Mouse (Mus musculus) limb, embryonic 10.5 days (tissue): Measurements from ENCODE around the gene Trim69. TPM values are rescaled to one million over a fixed set of nuclear protein-coding genes. Genes with fewer than 3 reads are reported as not detected.

Source experiments
- polyA plus RNA-seq: library from polyadenylated mRNA; unstranded; fragments of >200 nt; fragmentation: Nextera tagmentation; extraction: Ambion mirVana; gene quantifications from 2 replicates; pipeline ENCODE4 v1.2.1, GENCODE M21; 2016

Trim69 gene
- polyA plus RNA-seq, 1 experiment from 2014 or later, result 0.08 TPM

Other genes with a start within 250 kb of the Trim69 start
- 48.1 and 64.5 TPM in 2 replicates for gene Ctdspl2, start 204.7 kb upstream of the Trim69 start, polyA plus RNA-seq
- gene Mageb3, start 204.6 kb upstream of the Trim69 start, polyA plus RNA-seq, result 0.26 and 0.54 TPM in 2 replicates
- gene Eif3j1, start 132.2 kb upstream of the Trim69 start, polyA plus RNA-seq, result 13.1 and 13.6 TPM in 2 replicates
- gene Spg11, start 42.3 kb upstream of the Trim69 start, polyA plus RNA-seq, result 9.8 and 12.1 TPM in 2 replicates
- 73.7 and 87.1 TPM in 2 replicates for gene B2m, start 13.0 kb upstream of the Trim69 start, polyA plus RNA-seq
- not detected in 2 replicates for gene Patl2, start 25.5 kb downstream of the Trim69 start, polyA plus RNA-seq
- not detected in 2 replicates for gene Terb2, start 25.6 kb downstream of the Trim69 start, polyA plus RNA-seq
- gene Sord, start 74.0 kb downstream of the Trim69 start, polyA plus RNA-seq, result 15.4 and 17.7 TPM in 2 replicates
- 0.03 TPM in 1 of 2 replicates, not detected in the other for gene Duox2, start 137.7 kb downstream of the Trim69 start, polyA plus RNA-seq
- 0.13 TPM in 1 of 2 replicates, not detected in the other for gene Duoxa2, start 138.2 kb downstream of the Trim69 start, polyA plus RNA-seq
- 0.45 TPM in 1 of 2 replicates, not detected in the other for gene Duoxa1, start 153.0 kb downstream of the Trim69 start, polyA plus RNA-seq
- gene Duox1, start 155.0 kb downstream of the Trim69 start, polyA plus RNA-seq, result 0.14 and 0.18 TPM in 2 replicates
- gene Shf, start 208.5 kb downstream of the Trim69 start, polyA plus RNA-seq, result 5.4 TPM in 2 replicates